Mouse (Mus musculus): ENCODE data around the gene Nop9. TPM values are rescaled to one million over a fixed set of nuclear protein-coding genes. Genes with fewer than 3 reads are reported as not detected.

The Nop9 gene
- total RNA-seq, 2 experiments from 2014 or later, result 26.5 to 27.8 TPM

GRCm38 (mm10) chr14:55727889-55728685 is 17.4 kb upstream of the Nop9 start:
- 0 out of 2 replicates have a peak, but pooled peaks have one; percentile 20 for ATAC-seq (replicated peaks; ENCODE audit: poor library complexity)

- no peak for ATAC-seq (replicated peaks; ENCODE audit: poor library complexity)
These were observed 15.4 kb upstream of the Nop9 start for GRCm38 (mm10) chr14:55730116-55730515.

- no peak for ATAC-seq (replicated peaks; ENCODE audit: poor library complexity)
These were observed 14.9 kb upstream of the Nop9 start for GRCm38 (mm10) chr14:55730531-55731032.

DNA sequence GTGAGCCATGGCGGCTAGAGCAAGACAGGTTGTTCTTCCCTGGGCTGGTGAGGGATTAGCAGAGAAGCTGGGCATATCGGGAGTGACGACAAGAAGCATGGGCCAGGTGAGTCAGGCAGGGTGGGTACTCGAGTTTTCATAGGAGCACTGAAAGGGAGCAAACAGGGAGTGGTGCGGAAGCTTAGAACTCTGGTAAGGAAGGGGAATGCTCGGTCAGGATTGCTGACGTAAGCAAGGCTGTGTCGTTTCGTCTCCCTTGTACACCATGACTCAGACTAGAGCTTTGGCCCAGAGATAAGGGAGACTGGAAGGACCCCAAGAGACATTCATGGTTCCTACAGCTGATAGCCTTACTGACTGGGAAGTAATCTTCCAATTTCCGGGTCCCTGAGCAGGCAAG is 11.6 kb upstream of the Nop9 start:
- ATAC-seq (replicated peaks; ENCODE audit: poor library complexity), result no peak

GRCm38 (mm10) chr14:55734869-55735268 is 10.6 kb upstream of the Nop9 start:
- peak; percentile 39; the same call in 1 of the 2 replicates for ATAC-seq (replicated peaks; ENCODE audit: poor library complexity)

- no peak for ATAC-seq (replicated peaks; ENCODE audit: poor library complexity)
These were observed 10.2 kb upstream of the Nop9 start for GRCm38 (mm10) chr14:55735334-55735733.

GRCm38 (mm10) chr14:55735758-55736157 is 9.7 kb upstream of the Nop9 start:
- ATAC-seq (replicated peaks; ENCODE audit: poor library complexity), result 0 out of 2 replicates have a peak, but pooled peaks have one; percentile 29

DNA sequence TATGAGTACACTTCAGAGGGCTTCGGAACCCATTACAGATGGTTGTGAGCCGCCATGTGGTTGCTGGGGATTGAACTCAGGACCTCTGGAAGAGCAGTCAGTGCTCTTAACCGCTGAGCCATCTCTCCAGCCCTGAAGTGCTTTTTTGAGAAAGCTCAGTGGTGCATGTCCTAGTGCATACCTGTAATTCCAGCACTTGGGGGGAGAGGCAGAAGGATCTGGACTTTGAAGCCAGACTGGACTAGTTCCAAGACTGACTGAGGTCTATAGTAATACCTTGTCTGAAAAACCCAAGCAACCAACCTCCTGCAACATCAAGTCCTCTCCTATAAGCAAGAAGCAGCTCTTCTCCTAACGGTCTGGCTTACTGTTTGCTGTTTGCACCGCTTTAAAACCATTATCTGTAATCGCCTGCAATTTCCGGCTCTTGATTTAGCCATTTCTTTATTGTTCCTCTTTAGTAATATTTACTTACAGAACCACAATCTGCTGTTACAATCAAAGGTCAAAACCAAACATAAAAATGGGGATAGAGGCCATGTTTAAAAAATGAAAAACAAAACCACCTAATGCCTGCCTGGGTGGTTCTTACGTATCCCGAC is 8.3 kb upstream of the Nop9 start:
- ATAC-seq (replicated peaks; ENCODE audit: poor library complexity), result peak; percentile 42; the same call in 1 of the 2 replicates

DNA sequence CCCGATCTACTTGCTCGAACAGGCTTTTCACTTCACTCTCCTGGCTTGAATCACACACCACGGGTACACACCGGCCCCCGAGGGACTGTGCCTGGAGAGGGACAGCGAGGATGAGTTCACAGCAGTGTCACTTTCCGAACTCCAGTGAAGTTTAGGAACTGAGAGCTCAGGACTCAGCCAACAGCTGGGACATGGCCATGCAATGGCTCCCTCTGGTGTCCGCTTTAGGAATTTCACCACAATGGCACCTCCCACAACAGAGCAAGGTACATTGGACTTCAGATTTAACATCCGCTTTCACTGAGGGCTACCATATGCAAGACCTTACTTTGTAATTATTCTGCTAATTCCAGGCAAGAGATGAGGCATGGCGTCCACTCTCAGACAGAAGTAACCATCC is 1.8 kb upstream of the Nop9 start:
- ATAC-seq (replicated peaks; ENCODE audit: poor library complexity), result peak; percentile 84

DNA sequence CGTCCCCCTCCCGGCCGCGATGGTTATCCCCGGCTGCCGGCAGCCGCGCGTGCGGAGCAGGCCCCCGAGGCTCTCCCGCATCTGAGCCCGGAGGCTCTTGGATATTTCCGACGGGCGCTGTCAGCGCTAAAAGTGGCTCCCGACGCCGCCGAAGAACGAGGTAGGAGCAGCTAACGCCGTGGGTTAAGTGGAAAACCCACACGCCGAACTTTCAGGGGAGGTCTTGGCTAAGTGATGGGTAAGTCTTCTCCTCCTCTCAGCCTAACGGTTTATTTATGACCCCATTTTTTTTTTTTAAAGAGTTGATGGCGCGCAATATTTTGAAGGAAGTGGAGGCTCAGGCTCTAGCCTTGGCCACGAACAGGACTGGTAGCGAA is 356 bp downstream of the Nop9 start:
- no peak for ATAC-seq (replicated peaks; ENCODE audit: poor library complexity)

GRCm38 (mm10) chr14:55747051-55747847 is 1.8 kb downstream of the Nop9 start:
- ATAC-seq (replicated peaks; ENCODE audit: poor library complexity), result no peak

- ATAC-seq (replicated peaks; ENCODE audit: poor library complexity), result no peak
These were observed 12.1 kb downstream of the Nop9 start for GRCm38 (mm10) chr14:55757566-55757965.

DNA sequence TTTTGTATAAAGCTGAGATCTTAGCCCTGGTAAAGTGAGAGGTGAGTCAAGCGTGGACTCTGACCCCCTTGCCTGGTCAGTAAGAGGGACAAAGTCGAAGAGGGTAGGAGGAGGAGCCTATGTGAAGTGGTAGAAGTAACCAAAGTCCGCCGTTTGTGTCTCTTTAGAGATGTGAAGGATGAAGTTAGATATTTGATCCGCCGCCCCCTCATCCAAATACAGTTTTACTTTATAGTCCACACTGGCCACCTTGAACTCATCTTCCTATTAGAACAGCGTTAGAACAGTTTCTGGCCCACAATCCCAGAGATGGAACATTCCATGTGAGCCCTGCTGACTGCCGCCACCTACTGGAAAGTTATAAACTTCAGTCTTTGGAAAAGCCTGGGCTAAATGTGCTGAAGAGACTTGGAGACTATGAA is 12.9 kb downstream of the Nop9 start, which contains the start of gene Cideb:
Cideb (minus strand) TSS at position 96 of the 422 bp plus-strand sequence.
- peak; percentile 49 for ATAC-seq (replicated peaks; ENCODE audit: poor library complexity)

GRCm38 (mm10) chr14:55760156-55760555 is 14.7 kb downstream of the Nop9 start:
- ATAC-seq (replicated peaks; ENCODE audit: poor library complexity), result 0 out of 2 replicates have a peak, but pooled peaks have one; percentile 15

- ATAC-seq (replicated peaks; ENCODE audit: poor library complexity), result no peak
These were observed 15.7 kb downstream of the Nop9 start, which contains the start of gene Ltb4r2 for GRCm38 (mm10) chr14:55761163-55761562. Gene Ltb4r2, plus strand, starts transcription at chr14:55761428.

- peak; percentile 18; the same call in 1 of the 2 replicates for ATAC-seq (replicated peaks; ENCODE audit: poor library complexity)
These were observed 16.7 kb downstream of the Nop9 start for GRCm38 (mm10) chr14:55762001-55762821.

DNA sequence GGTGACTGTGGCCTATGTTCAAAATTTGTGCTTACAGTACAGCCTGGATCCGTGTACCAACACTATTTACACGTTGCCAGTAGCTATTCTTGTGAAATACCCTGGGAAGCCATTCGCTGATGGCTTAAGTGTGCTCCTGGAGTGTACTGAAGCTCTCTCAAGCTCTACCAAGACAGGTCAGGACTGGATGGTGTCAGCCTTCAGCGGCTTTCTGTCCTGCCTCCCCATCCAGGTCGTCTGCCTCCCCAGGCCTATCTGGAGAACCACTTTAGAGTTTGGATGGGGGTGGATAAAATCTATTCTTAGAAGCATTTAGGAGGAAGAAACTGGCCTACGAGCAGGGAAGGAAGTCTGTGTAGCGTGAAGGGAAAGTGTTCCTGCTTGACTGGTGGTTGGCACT is 17.7 kb downstream of the Nop9 start:
- no peak for ATAC-seq (replicated peaks; ENCODE audit: poor library complexity)

- ATAC-seq (replicated peaks; ENCODE audit: poor library complexity), result peak; percentile 45
These were observed 20.2 kb downstream of the Nop9 start, which contains the start of gene Ltb4r1 for GRCm38 (mm10) chr14:55765696-55766095. Gene Ltb4r1, plus strand, starts transcription at chr14:55765962.

DNA sequence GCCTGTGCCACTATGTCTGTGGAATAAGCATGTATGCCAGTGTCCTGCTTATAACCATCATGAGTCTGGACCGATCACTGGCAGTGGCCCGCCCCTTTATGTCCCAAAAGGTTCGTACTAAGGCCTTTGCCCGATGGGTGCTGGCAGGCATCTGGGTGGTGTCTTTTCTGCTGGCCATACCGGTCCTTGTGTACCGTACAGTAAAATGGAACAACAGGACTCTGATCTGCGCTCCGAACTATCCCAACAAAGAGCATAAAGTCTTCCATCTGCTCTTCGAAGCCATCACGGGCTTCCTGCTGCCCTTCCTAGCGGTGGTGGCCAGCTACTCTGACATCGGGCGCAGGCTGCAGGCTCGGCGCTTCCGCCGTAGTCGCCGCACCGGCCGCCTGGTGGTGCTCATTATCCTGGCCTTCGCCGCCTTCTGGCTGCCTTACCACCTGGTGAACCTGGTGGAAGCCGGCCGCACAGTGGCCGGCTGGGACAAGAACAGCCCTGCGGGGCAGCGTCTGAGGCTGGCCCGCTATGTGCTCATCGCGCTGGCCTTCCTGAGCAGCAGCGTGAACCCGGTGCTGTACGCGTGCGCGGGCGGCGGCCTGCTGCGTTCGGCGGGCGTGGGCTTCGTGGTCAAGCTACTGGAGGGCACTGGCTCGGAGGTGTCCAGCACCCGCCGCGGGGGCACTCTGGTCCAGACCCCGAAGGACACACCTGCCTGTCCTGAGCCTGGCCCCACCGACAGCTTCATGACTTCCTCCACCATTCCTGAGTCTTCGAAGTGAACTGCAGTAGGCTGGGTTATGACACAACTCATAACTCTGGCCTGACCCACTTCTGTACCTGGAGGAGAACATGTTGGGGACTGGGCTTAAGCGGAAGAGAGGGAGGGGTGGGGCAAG is 22.3 kb downstream of the Nop9 start:
- peak; percentile 29 for ATAC-seq (replicated peaks; ENCODE audit: poor library complexity)
